Mouse (Mus musculus) midbrain, embryonic 14.5 days (tissue): ENCODE measurements around the gene Olfr1061. TPM values are rescaled to one million over a fixed set of nuclear protein-coding genes. Genes with fewer than 3 reads are reported as not detected.
"Not testable (repeated sequence)": the region's sequence is repeated elsewhere in the genome, so short reads cannot be mapped to it uniquely, and the experiment has no call there.

Experiments used
- ATAC-seq: fragments of 200-750 bp; cut with Nextera tagmentation; 2 replicates; pipeline ENCODE4 v1.8.0; 2017; ENCODE audit warnings: moderate number of reproducible peaks, moderate library complexity; ENCODE audit not compliant: low FRiP score, low TSS enrichment
- DNase-seq: peaks from one replicate; pipeline ENCODE4 v3.0.0-alpha.2; 2015
- H3K27ac ChIP-seq: fragments of 300-500 bp; sonication (generic); replicated peaks from 2 replicates; pipeline ENCODE4 v1.5.1; 2014; ENCODE audit warnings: mild to moderate bottlenecking, low read depth, low read length, moderate library complexity
- H3K27me3 ChIP-seq: fragments of 300-500 bp; sonication (generic); 2 replicates; pipeline ENCODE4 v1.6.1; 2014; ENCODE audit warnings: low read length, control low read depth, mixed read lengths; ENCODE audit not compliant: control insufficient read depth, insufficient read depth
- H3K36me3 ChIP-seq: fragments of 300-500 bp; sonication (generic); 2 replicates; pipeline ENCODE4 v1.6.1; 2014; ENCODE audit warnings: low read length, control low read depth; ENCODE audit not compliant: control insufficient read depth, insufficient read depth
- H3K4me1 ChIP-seq: fragments of 300-500 bp; sonication (generic); 2 replicates; pipeline ENCODE4 v1.6.1; 2014; ENCODE audit warnings: mild to moderate bottlenecking, antibody characterized with exemption, low read length, control low read depth; ENCODE audit not compliant: control insufficient read depth, insufficient read depth
- H3K4me2 ChIP-seq: fragments of 300-500 bp; sonication (generic); 2 replicates; pipeline ENCODE4 v1.6.1; 2014; ENCODE audit warnings: mild to moderate bottlenecking, low read length, moderate library complexity
- H3K4me3 ChIP-seq: fragments of 300-500 bp; sonication (generic); replicated peaks from 2 replicates; pipeline ENCODE4 v1.5.1; 2014; ENCODE audit warnings: low read depth, low read length
- H3K9ac ChIP-seq: fragments of 300-500 bp; sonication (generic); replicated peaks from 2 replicates; pipeline ENCODE4 v1.6.1; 2014; ENCODE audit warnings: mild to moderate bottlenecking, low read length, moderate library complexity
- H3K9me3 ChIP-seq: fragments of 300-500 bp; sonication (generic); 2 replicates; pipeline ENCODE4 v1.6.1; 2016; ENCODE audit warnings: low read length, control low read depth, mixed read lengths; ENCODE audit not compliant: control insufficient read depth
- whole genome bisulfite sequencing: fragments of 180-500 bp; shearing (Covaris S2); extraction: QIAGEN DNeasy Blood & Tissue Kit; methylation state at CpG from one replicate; pipeline ENCODE4 v1.1.7; 2014; 5-methylcytosine and 5-hydroxymethylcytosine counted together
- polyA plus RNA-seq: library from polyadenylated mRNA; unstranded; fragments of >200 nt; fragmentation: Nextera tagmentation; extraction: Ambion mirVana; gene quantifications from 2 replicates; pipeline ENCODE4 v1.2.1, GENCODE M21; 2014

Gene Olfr1061
- polyA plus RNA-seq, 1 experiment from 2014 or later = not detected

GRCm38 (mm10) chr2:86378293-86378692 lies 35.6 kb downstream of the Olfr1061 start, which contains the start of gene Olfr1057:
Olfr1057 (minus strand) TSS chr2:86378393.
- ATAC-seq (no peak), DNase-seq (no peak)
- Histone ChIP-seq H3K4me2 (no peak within 1 kb of the TSS), H3K4me3 (no peak within 1 kb of the TSS), H3K9ac (no peak within 1 kb of the TSS), H3K27ac (no peak within 1 kb of the TSS), H3K4me1 (no peaks in the 10 kb centered on the region), H3K27me3 (no peaks in the 10 kb centered on the region), H3K9me3 (no peaks in the 10 kb centered on the region), H3K36me3 (no peaks in the 10 kb centered on the region)

GRCm38 (mm10) chr2:86366342-86366741 lies 47.5 kb downstream of the Olfr1061 start:
- H3K4me2 ChIP-seq, H3K27ac ChIP-seq, DNase-seq, H3K36me3 ChIP-seq, H3K9me3 ChIP-seq, H3K27me3 ChIP-seq, H3K9ac ChIP-seq, ATAC-seq, H3K4me1 ChIP-seq, H3K4me3 ChIP-seq: not testable (repeated sequence)
- 78% methylated on average over 1 of the region's 6 CpGs for WGBS

Other genes with a start within 250 kb of the Olfr1061 start
- gene Olfr1043, start 246.5 kb downstream of the Olfr1061 start, polyA plus RNA-seq = not detected in 2 replicates
- gene Olfr1044, start 236.2 kb downstream of the Olfr1061 start, polyA plus RNA-seq = not detected in 2 replicates
- not detected in 2 replicates for gene Olfr52, start 228.4 kb downstream of the Olfr1061 start, polyA plus RNA-seq
- not detected in 2 replicates for gene Olfr1045, start 211.0 kb downstream of the Olfr1061 start, polyA plus RNA-seq
- not detected in 2 replicates for gene Olfr1046, start 194.7 kb downstream of the Olfr1061 start, polyA plus RNA-seq
- gene Olfr1047, start 182.6 kb downstream of the Olfr1061 start, polyA plus RNA-seq = not detected in 2 replicates
- gene Olfr1048, start 173.8 kb downstream of the Olfr1061 start, polyA plus RNA-seq = not detected in 2 replicates
- gene Olfr1049, start 155.7 kb downstream of the Olfr1061 start, polyA plus RNA-seq = not detected in 2 replicates
- not detected in 2 replicates for gene Olfr1051, start 135.0 kb downstream of the Olfr1061 start, polyA plus RNA-seq
- not detected in 2 replicates for gene Olfr1052, start 121.6 kb downstream of the Olfr1061 start, polyA plus RNA-seq
- not detected in 2 replicates for gene Olfr1053, start 98.8 kb downstream of the Olfr1061 start, polyA plus RNA-seq
- not detected in 2 replicates for gene Olfr1054, start 78.6 kb downstream of the Olfr1061 start, polyA plus RNA-seq
- not detected in 2 replicates for gene Olfr1055, start 63.8 kb downstream of the Olfr1061 start, polyA plus RNA-seq
- not detected in 2 replicates for gene Olfr1056, start 51.6 kb downstream of the Olfr1061 start, polyA plus RNA-seq
- not detected in 2 replicates for gene Olfr1057, start 35.7 kb downstream of the Olfr1061 start, polyA plus RNA-seq
- gene Olfr1058, start 25.5 kb downstream of the Olfr1061 start, polyA plus RNA-seq = not detected in 2 replicates
- gene Olfr1062, start 12.7 kb upstream of the Olfr1061 start, polyA plus RNA-seq = not detected in 2 replicates
- gene Olfr1065, start 36.5 kb upstream of the Olfr1061 start, polyA plus RNA-seq = not detected in 2 replicates
- gene Olfr1066, start 42.2 kb upstream of the Olfr1061 start, polyA plus RNA-seq = not detected in 2 replicates
- gene Olfr228, start 73.3 kb upstream of the Olfr1061 start, polyA plus RNA-seq = not detected in 2 replicates
- gene Olfr1076, start 94.4 kb upstream of the Olfr1061 start, polyA plus RNA-seq = not detected in 2 replicates
- not detected in 2 replicates for gene Olfr1079, start 128.4 kb upstream of the Olfr1061 start, polyA plus RNA-seq
- not detected in 2 replicates for gene Olfr1080, start 144.2 kb upstream of the Olfr1061 start, polyA plus RNA-seq
- gene Olfr1082, start 184.9 kb upstream of the Olfr1061 start, polyA plus RNA-seq = not detected in 2 replicates
- gene Olfr1084, start 225.7 kb upstream of the Olfr1061 start, polyA plus RNA-seq = not detected in 2 replicates
- gene Olfr1085, start 248.0 kb upstream of the Olfr1061 start, polyA plus RNA-seq = not detected in 2 replicates